Mouse (Mus musculus): ENCODE measurements at regions not wholly inside any gene's neighbourhood (a gene's known extent, or its start where the extent isn't known, plus 50 kb on each side); places are given as distances from the start of the nearest gene placed in this dataset.

DNA sequence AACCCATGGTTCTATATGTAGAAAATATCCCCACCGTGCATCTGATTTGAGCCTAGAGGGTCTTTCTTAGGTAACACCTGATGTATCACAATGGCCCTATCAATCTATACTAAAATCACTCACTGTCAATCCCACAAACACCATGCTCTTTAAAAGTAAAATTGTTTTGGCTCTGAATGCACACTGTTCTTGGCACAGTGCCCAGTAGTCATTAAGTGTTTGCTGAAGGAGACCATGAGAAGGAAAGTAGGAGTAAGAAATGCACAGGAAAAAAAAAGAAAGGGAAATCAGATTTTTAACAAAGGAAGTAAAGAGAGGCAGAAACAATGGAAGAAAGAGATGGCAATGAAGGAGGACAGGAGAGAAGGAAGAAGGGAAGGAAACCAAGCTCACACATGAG is 175.0 kb upstream of the Gm10192 start:
- WGBS: 71% methylated on average over 1 of the region's 1 CpGs
- ATAC-seq: no peak
- H3K4me1 ChIP-seq (replicated peaks): no peaks in the 10 kb centered on the region

GRCm38 (mm10) chr4:97346799-97347198 is 163.8 kb upstream of the Gm10192 start:
- H3K9ac ChIP-seq: no peak overlapping the region
- WGBS: 71% methylated on average over 3 of the region's 3 CpGs
- H3K4me2 ChIP-seq (replicated peaks): no peak overlapping the region
- ATAC-seq: no peak
- H3K4me1 ChIP-seq (replicated peaks): no peaks in the 10 kb centered on the region
- H3K9me3 ChIP-seq: no peaks in the 10 kb centered on the region
- no peak overlapping the region for H3K4me3 ChIP-seq (replicated peaks)
- H3K27ac ChIP-seq: no peak overlapping the region
- H3K36me3 ChIP-seq: no peaks in the 10 kb centered on the region
- H3K27me3 ChIP-seq (replicated peaks): no peaks in the 10 kb centered on the region

More for the DNA sequence above, 175.0 kb upstream of the Gm10192 start:
- no peak overlapping the region for H3K9ac ChIP-seq
- H3K9me3 ChIP-seq: no peaks in the 10 kb centered on the region
- H3K4me2 ChIP-seq (replicated peaks): no peak overlapping the region
- no peak overlapping the region for H3K4me3 ChIP-seq (replicated peaks)
- H3K27ac ChIP-seq: no peak overlapping the region
- no peaks in the 10 kb centered on the region for H3K27me3 ChIP-seq (replicated peaks)
- no peaks in the 10 kb centered on the region for H3K36me3 ChIP-seq

- no peak overlapping the region for H3K27ac ChIP-seq
- WGBS: 76% methylated on average over 2 of the region's 2 CpGs
- no peaks in the 10 kb centered on the region for H3K4me1 ChIP-seq (replicated peaks)
- H3K4me3 ChIP-seq (replicated peaks): no peak overlapping the region
- H3K27me3 ChIP-seq (replicated peaks): no peaks in the 10 kb centered on the region
- H3K9me3 ChIP-seq: no peaks in the 10 kb centered on the region
- no peak for ATAC-seq
- no peak overlapping the region for H3K4me2 ChIP-seq (replicated peaks)
- no peak overlapping the region for H3K9ac ChIP-seq
- no peaks in the 10 kb centered on the region for H3K36me3 ChIP-seq
Measured at GRCm38 (mm10) chr4:97344335-97344734, 161.4 kb upstream of the Gm10192 start.

GRCm38 (mm10) chr4:97343378-97343777 is 160.4 kb upstream of the Gm10192 start:
- WGBS: 83% methylated on average over 1 of the region's 1 CpGs
- no peak overlapping the region for H3K9ac ChIP-seq
- no peak overlapping the region for H3K4me3 ChIP-seq (replicated peaks)
- H3K36me3 ChIP-seq: no peaks in the 10 kb centered on the region
- no peak for ATAC-seq
- no peak overlapping the region for H3K27ac ChIP-seq
- H3K27me3 ChIP-seq (replicated peaks): no peaks in the 10 kb centered on the region
- no peak overlapping the region for H3K4me2 ChIP-seq (replicated peaks)
- H3K4me1 ChIP-seq (replicated peaks): no peaks in the 10 kb centered on the region
- H3K9me3 ChIP-seq: no peaks in the 10 kb centered on the region

All from intestine, embryonic 15.5 days (tissue).